Mouse (Mus musculus) myocyte (in vitro differentiated cells): ENCODE results near the gene Inca1.

Experiments
- MAX ChIP-seq: IDR thresholded peaks from one replicate; pipeline ENCODE4 v1.6.1; 2011; ENCODE audit warnings: low read depth, mild to moderate bottlenecking, control low read depth
- MYOD1 ChIP-seq, 3 experiments: IDR thresholded peaks; one replicate each; pipeline ENCODE4 v1.6.1; 2011; ENCODE audit warnings: control low read depth in 2 of 3, low read depth in 2 of 3, mild to moderate bottlenecking in 2 of 3, moderate library complexity in 1 of 3; ENCODE audit not compliant: insufficient read length in 2 of 3, control insufficient read depth in 1 of 3
- POLR2A ChIP-seq: IDR thresholded peaks from one replicate; pipeline ENCODE4 v1.6.1; 2011; ENCODE audit warnings: low read depth, mild to moderate bottlenecking, control low read depth, moderate library complexity; ENCODE audit not compliant: insufficient read length
- REST ChIP-seq: IDR thresholded peaks from one replicate; pipeline ENCODE4 v1.6.1; 2011; ENCODE audit warnings: mild to moderate bottlenecking, control low read depth, moderate library complexity; ENCODE audit not compliant: insufficient read depth, insufficient read length

GRCm38 (mm10) chr11:70747876-70748545 is 48.1 kb upstream of the Inca1 start:
- no peak for TF ChIP-seq MAX
- TF ChIP-seq MYOD1 (IDR thresholded peaks at IDR 0.05; ENCODE audit: control insufficient read depth in 1 of 3, insufficient read length in 2 of 3, low read depth in 2 of 3): no peak
- TF ChIP-seq POLR2A: no peak
- no peak for TF ChIP-seq REST
